Mouse (Mus musculus) retina, postnatal 7 days (tissue): ENCODE measurements around the gene Plxna4.
"Not testable (repeated sequence)": the region's sequence is repeated elsewhere in the genome, so short reads cannot be mapped to it uniquely, and the experiment has no call there.

Experiments
- DNase-seq: peaks from one replicate; pipeline ENCODE4 v3.0.0-alpha.2; 2012; ENCODE audit warnings: low read depth, low spot score

The Plxna4 gene

GRCm38 (mm10) chr6:32540155-32540554, 47.8 kb downstream of the Plxna4 start:
- no peak for DNase-seq

DNA sequence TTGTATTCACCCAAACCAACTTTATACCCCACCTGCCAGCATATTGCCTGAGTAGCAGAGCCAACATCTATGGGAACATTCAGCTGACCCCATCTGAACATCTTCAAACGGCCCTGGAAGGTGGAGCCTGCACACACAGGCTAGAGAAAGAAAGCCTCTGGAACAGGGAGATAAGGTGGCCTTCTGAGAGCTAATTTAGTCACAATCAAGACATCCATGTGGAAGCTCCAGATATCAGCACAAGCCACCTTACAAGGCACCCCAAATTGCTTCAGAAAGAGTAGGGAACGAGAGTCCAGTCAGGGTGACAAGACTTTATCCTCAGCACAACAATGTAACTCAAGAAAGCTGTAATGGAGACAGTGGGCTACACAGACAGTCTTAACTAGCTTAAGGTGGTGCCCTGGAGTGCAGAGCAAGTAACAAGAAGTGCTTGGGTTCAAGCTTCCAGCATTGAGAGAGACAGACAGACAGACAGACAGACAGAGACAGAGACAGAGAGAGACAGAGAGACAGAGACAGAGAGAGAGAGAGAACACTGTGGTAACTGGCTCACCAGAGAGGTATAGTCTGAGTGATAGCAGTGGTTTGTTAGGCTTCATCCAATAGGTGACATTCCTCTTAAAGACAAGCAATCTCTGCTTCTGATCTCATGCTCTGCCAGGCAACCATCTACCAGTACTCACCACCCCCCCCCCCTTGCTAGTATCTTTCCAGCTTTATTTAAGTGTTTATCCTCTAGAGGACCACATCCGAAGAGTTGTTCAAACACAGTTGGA, 53.8 kb downstream of the Plxna4 start:
- DNase-seq: no peak

- no peak for DNase-seq
Observed at GRCm38 (mm10) chr6:32528081-32528570, 59.9 kb downstream of the Plxna4 start.

DNA sequence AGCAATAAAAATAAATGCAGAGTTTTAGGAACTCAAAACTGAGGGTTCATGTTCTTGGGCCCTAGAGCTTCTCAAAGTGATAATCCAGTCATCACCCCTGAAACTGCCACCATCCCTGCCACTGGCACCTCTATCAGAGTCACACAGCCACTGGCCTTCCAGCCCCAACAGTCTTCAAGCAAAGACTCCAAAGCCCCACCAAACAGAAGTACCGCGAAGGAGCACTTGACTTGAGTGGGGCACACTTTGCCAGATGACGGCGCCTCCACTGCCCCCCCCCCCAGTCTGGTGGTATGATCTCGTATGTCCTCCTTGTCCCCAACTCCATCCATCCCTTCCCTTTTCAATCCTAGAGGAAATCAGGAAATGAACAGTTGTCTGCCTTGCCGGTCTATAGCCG, 60.5 kb downstream of the Plxna4 start:
- DNase-seq: no peak

DNA sequence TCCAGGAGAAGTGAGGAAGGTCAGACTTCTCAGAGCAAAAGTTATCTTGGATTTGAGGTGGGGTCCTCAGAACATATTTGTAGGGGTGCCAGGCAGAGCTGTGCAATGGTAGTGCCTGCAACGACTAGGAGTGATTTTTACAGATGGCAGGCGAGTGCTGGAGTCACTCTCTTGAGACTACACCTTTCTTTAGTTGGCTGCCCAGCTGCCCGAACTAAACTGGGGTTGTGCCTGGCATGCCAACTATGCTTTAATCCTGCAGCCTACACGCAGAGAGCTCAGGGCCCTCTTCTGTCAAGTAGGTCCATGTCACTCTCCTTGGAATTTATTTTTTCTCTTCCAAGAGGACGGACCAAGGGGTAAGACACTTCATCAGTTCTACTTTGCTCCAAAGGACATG, 61.2 kb downstream of the Plxna4 start:
- DNase-seq: no peak

GRCm38 (mm10) chr6:32520097-32520496, 67.9 kb downstream of the Plxna4 start:
- DNase-seq: no peak

DNA sequence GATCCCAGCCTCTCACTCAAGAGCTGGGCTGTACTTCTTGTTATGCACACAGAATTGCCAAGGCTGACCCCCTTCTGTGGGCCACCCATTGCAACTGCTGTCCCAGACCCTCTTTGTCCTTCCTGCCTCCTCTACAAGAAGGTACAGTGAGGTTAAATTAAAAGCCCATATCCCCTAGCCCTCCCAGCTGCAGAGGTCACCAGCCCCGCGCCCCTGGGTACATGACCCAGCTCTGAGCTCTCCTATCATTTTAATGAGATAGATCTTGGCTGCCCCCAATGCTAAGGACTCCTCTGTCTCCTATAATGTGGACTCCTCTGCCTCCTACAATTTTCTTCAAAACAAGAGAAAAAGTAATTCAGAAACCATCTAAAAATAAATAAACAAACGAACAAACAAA, 69.4 kb downstream of the Plxna4 start:
- DNase-seq: no peak

DNA sequence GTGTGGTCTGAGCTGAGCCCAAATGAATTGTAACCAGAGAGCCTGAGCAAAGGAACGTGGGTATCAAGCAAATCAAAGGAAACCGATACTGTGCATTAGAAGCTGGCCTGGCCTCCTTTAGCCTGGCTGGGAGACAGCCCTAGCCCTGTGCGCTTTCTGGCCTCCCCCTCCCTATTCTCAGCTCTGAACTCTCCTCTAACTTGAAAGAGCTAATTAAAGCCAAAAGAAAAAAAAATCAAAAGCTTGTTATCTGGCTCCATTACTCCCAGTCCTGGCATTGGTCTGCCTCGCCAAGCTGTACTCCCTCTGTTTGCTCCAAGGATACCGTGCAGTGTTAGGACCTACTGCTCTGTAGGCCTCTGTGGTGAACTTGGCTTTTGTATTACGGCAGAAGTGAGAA, 73.9 kb downstream of the Plxna4 start:
- no peak for DNase-seq

DNA sequence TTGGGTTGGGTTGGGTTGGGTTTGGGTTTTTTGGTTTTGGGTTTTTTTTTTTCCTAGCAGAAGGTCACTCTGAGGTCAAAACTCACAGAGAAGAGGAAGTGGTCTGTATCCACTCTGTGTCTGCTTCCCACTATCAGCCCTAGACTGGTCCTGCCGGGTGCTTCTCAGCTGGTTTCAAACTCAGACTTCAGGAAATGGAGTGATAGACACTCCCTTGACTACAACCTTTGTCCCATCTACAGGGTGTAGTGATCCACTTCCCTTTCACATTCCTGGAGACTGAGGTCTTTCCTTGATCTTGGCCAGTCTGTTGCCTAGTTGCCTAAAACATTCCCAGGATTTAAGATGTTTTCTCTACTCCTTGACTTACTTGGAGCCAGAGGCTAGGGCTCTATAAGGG, 76.0 kb downstream of the Plxna4 start:
- DNase-seq: no peak

- no peak for DNase-seq
Observed at GRCm38 (mm10) chr6:32510924-32511323, 77.1 kb downstream of the Plxna4 start.

- DNase-seq: no peak
Observed at GRCm38 (mm10) chr6:32510491-32510890, 77.5 kb downstream of the Plxna4 start.

- no peak for DNase-seq
Observed at GRCm38 (mm10) chr6:32509046-32509445, 78.9 kb downstream of the Plxna4 start.

DNA sequence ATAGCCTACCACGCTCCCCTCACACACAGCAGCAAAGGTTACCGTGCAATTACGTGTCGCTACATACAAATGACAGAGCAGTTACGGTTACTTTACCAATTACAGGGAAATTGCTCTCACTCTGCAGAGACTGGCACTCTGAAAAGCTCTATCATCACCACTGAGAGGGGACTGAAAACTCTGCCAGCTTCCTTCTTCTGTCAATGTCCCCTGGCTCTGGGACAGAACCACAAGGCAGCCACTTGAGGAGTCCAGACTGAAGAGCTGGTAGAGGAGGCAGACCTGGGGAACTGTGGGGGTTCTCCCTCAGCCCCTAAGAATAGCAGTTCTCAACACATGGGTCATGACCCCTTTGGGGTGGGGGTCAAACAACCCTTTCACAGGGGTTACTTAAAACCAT, 83.0 kb downstream of the Plxna4 start:
- no peak for DNase-seq

- DNase-seq: not testable (repeated sequence)
Observed at GRCm38 (mm10) chr6:32501186-32501585, 86.8 kb downstream of the Plxna4 start.

DNA sequence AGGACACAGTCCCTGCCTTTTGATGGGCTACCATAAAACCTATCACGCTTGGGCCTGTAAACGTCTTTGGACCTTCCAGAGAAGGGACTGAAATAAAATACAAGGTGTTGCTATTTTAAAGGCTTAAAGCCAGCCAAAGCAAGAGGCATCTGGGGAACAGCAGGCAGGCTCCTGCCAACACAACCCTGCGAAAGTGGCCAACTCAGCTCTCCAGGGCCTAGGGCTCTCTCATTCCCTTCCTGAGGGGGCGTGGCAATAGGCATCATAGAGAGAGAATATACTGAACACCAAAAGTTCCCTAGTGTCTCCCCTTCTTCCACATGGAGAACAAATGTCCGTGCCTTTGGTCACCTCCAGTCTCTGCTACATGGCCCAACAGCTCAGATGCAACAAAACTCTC, 89.9 kb downstream of the Plxna4 start:
- DNase-seq: no peak

DNA sequence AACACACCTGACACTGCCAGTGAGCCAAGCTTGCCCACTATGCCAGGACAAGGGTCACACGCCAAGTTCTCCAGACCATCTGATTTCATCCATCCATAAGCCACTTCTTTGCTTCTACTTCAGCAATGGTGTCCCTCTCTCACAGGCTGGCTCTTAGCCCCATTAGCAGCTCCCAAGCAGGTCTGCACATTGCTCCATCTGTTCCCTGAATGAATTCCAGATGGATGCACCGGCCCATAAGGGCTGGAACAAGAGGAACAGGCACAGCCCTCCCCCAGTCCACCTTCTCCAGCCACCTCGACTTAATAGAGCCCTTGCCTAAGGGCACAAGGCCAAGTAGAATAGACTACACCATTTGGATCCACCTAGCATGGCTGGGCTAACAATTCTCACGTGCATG, 91.9 kb downstream of the Plxna4 start:
- DNase-seq: no peak

- no peak for DNase-seq
Observed at GRCm38 (mm10) chr6:32495532-32495931, 92.5 kb downstream of the Plxna4 start.

GRCm38 (mm10) chr6:32493557-32493956, 94.4 kb downstream of the Plxna4 start:
- DNase-seq: no peak

DNA sequence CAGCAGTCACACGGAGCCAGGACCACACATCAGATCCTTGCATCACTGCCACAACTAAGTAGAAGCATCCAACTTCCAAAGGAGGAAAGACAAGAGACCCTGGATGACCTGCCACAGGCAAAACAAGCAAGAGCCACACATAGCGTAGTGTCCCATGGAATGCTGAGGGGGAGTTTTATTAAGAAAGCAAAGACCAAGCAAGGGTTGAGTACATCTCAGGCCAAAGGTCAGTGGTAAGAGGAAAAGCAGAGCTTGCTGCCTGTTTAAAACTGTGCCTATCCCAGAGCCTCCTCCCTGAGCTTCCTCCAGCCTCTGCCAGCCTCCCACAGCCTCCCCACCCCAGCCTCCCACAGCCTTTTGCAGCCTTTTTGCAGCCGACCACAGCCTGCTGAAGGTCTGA, 100.9 kb downstream of the Plxna4 start:
- no peak for DNase-seq

DNA sequence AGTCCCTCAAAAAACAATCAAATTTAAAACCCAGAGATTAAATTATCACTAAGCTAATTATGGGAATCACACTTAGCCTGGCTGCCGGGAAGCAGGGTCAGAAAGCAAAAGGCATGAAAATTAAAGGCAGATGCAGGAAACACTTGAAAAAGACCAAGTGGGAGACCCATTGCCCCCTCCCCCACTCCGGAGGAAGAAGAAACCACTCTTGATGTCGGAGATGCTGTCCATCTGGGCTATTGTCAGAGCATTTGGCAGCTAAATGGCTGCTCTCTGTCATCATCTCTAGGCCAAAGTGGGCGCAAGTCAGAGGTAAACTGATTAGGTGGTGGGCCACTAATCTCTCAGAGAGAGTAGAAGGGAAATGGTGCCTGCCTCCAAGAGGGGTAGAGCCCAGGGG, 105.5 kb downstream of the Plxna4 start:
- DNase-seq: no peak

DNA sequence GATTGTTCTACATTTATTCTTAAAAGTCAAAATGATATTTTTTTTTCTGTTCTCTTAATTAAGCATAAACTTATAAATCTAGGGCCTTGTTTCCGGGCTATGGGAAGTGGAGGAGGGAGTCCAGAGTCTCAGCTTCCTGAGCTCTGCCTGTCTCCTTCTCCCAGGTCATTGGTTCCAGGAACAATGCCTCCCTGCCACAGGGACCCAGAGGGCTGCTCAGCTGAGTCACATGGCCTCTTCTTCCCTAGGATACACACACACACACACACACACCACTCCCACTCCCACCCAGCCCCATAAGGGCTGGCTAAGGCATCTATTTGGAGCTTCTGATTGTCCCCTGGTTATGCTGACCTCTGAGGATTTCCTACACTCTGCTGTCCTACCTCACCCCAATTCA, 107.3 kb downstream of the Plxna4 start:
- DNase-seq: no peak

DNA sequence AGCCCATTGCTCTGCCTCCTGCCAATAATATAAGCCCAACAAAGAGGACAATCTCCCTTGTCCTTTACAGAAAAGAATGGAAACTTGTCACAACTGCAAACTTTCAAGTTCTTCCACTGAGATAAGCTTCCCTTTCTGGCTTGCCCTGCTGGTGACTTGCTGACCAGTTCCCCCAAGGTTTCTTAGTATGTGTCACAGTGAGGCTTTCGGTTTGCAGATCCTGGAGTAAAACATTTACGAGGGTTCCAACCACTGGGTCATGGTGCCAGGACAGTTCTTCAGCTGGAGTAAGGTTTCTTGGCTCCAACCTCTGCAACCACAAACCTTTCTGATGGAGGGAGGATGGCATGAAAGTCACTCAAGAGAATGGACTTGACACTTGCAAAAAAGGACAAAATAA, 108.2 kb downstream of the Plxna4 start:
- DNase-seq: no peak

- peak; percentile 8 for DNase-seq
Observed at GRCm38 (mm10) chr6:32479193-32479758, 108.7 kb downstream of the Plxna4 start.
